Mouse (Mus musculus) heart, embryonic 13.5 days (tissue): ENCODE measurements at regions not wholly inside any gene's neighbourhood (a gene's known extent, or its start where the extent isn't known, plus 50 kb on each side); places are given as distances from the start of the nearest gene placed in this dataset.
"Not testable (repeated sequence)": the region's sequence is repeated elsewhere in the genome, so short reads cannot be mapped to it uniquely, and the experiment has no call there.

Experiments used
- ATAC-seq: fragments of 200-750 bp; cut with Nextera tagmentation; 2 replicates; pipeline ENCODE4 v1.8.0; 2017; ENCODE audit warnings: moderate TSS enrichment; ENCODE audit not compliant: insufficient number of reproducible peaks, low FRiP score, low TSS enrichment; ENCODE audit errors: extremely low read depth
- H3K27ac ChIP-seq: fragments of 300-500 bp; sonication (generic); replicated peaks from 2 replicates; pipeline ENCODE4 v1.5.1; 2015; ENCODE audit warnings: moderate library complexity, mild to moderate bottlenecking, inconsistent platforms
- H3K27me3 ChIP-seq: fragments of 300-500 bp; sonication (generic); replicated peaks from 2 replicates; pipeline ENCODE4 v1.6.1; 2015; ENCODE audit warnings: mild to moderate bottlenecking, inconsistent platforms
- H3K36me3 ChIP-seq: fragments of 300-500 bp; sonication (generic); 2 replicates; pipeline ENCODE4 v1.6.1; 2015; ENCODE audit warnings: mild to moderate bottlenecking, inconsistent platforms
- H3K4me1 ChIP-seq: fragments of 300-500 bp; sonication (generic); 2 replicates; pipeline ENCODE4 v1.6.1; 2015; ENCODE audit warnings: inconsistent platforms
- H3K4me2 ChIP-seq: fragments of 300-500 bp; sonication (generic); 2 replicates; pipeline ENCODE4 v1.6.1; 2015; ENCODE audit warnings: inconsistent platforms, mild to moderate bottlenecking, moderate library complexity
- H3K4me3 ChIP-seq: fragments of 300-500 bp; sonication (generic); 2 replicates; pipeline ENCODE4 v1.5.1; 2015; ENCODE audit warnings: moderate library complexity, mild to moderate bottlenecking, inconsistent platforms
- H3K9ac ChIP-seq: fragments of 300-500 bp; sonication (generic); 2 replicates; pipeline ENCODE4 v1.6.1; 2015; ENCODE audit warnings: inconsistent platforms, mild to moderate bottlenecking, moderate library complexity
- H3K9me3 ChIP-seq: fragments of 300-500 bp; sonication (generic); 2 replicates; pipeline ENCODE4 v1.6.1; 2016; ENCODE audit warnings: inconsistent platforms
- WGBS: fragments of 180-500 bp; shearing (Covaris S2); methylation state at CpG from one replicate; pipeline ENCODE4 v1.1.7; 2015; ENCODE audit warnings: mixed read lengths; 5-methylcytosine and 5-hydroxymethylcytosine counted together

DNA sequence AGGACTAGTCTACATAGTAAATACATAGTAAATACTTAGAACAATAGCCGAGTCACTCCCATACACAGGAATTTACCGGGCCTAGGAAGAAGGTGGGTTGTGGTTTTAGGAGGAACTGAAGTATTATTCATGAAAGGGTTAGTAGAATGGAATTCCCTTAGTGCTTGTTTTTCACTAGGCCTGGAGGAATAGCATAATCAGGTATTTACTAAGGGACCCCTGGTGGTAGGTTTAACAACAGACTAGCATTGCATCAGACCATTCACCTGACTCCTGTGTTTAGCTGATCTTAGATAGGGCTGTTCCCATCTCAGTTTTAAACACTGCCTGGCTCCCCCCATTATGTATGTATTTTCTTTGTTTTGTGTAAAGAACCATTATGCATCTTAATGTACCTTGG is 339.0 kb downstream of the Dync2h1 start:
- not testable (repeated sequence) for H3K4me1 ChIP-seq, H3K36me3 ChIP-seq, H3K9me3 ChIP-seq, H3K27me3 ChIP-seq, H3K4me2 ChIP-seq, H3K4me3 ChIP-seq, H3K9ac ChIP-seq, ATAC-seq, H3K27ac ChIP-seq
- WGBS = 82% methylated on average over 2 of the region's 2 CpGs

DNA sequence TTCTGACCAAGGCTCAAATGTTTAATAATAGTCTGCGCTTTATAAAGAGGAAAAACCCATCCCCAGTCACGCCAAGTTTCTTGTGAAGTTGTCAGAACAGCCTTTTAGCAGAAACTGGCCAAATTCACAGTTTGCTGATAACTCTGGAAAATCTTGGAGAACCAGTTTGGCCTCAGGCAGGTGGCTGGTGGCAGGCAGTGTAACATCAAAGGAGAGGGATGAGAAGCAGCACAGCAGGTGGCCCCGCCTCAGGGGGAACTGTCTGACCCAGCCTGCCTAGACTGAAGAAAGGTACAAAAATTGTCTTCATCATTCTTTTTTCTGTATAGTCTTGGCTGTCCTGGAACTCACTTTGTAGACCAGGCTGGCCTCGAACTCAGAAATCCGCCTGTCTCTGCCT is 349.3 kb downstream of the Dync2h1 start:
- ATAC-seq, H3K4me2 ChIP-seq, H3K9ac ChIP-seq, H3K9me3 ChIP-seq, H3K27ac ChIP-seq, H3K27me3 ChIP-seq, H3K4me1 ChIP-seq, H3K4me3 ChIP-seq, H3K36me3 ChIP-seq: not testable (repeated sequence)
- WGBS = 65% methylated on average over 5 of the region's 5 CpGs

DNA sequence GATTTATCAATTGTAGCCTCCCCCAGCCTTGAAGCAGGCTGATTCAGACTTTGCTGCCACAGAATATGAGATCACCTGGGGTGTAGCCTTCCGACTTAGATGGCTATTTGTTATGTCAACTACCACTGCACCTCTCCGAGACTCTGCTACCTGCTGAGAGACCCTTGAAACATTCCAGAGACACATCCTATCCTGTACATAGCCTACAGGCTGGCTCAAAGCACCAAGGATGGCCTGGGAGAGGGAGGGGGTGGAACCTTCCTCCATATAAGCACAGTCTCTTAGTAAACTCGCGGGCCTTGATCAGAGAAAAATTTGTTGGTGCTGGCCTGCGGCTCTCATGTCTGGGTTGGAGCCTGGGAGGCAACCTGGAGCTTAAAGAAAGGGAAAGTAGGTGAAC is 349.8 kb downstream of the Dync2h1 start:
- H3K9ac ChIP-seq = no peak overlapping the region
- H3K4me2 ChIP-seq = no peak overlapping the region
- no peaks in the 10 kb centered on the region for H3K9me3 ChIP-seq
- WGBS = 58% methylated on average over 5 of the region's 5 CpGs
- H3K4me3 ChIP-seq = no peak overlapping the region
- no peaks in the 10 kb centered on the region for H3K27me3 ChIP-seq
- H3K36me3 ChIP-seq = no peaks in the 10 kb centered on the region
- no peaks in the 10 kb centered on the region for H3K4me1 ChIP-seq
- H3K27ac ChIP-seq = no peak overlapping the region
- no peak for ATAC-seq

DNA sequence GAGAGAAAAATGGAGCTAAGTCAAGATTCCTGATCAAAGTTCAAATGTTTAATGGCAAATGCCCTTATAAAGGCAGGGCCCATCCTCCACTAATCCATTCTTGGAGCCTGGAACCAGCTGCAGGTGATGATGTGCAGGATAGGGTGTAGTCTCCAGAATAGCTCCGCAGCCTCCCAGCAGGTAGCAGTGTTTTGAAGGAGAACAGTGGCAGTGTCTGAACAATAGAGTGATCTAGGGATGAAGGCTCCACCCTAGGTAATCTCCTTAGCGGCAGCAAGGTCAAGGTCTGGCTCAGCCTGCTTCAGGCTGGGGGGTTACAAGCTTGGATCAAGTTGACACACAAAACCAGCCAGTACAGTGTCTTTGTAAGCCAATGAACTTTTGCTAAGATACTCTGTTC is 351.4 kb downstream of the Dync2h1 start:
- H3K27me3 ChIP-seq = no peaks in the 10 kb centered on the region
- no peaks in the 10 kb centered on the region for H3K9me3 ChIP-seq
- no peak overlapping the region for H3K27ac ChIP-seq
- no peaks in the 10 kb centered on the region for H3K36me3 ChIP-seq
- no peak overlapping the region for H3K9ac ChIP-seq
- no peak for ATAC-seq
- H3K4me1 ChIP-seq = no peaks in the 10 kb centered on the region
- WGBS = 52% methylated on average over 2 of the region's 2 CpGs
- no peak overlapping the region for H3K4me2 ChIP-seq
- no peak overlapping the region for H3K4me3 ChIP-seq

DNA sequence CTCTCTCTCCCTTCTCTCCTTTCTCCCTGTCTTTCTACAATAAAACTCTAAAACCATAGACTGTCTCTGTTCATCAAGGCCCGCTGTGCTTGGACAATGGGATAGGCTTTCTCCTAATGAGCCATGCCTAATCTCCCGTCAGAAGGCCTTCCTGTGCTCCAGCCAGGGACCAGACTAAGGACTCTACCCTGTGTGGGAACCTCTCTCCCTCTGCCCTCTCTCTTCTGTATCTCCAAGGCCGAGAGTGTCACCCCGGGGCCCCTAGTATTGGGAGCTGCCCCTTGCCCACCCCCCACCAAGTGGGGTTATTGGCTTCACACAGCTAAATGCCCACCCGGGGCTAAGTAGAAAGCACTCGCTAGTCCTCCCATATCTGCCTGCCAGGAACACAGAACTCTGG is 352.6 kb downstream of the Dync2h1 start:
- H3K4me3 ChIP-seq, H3K9ac ChIP-seq, H3K27ac ChIP-seq, ATAC-seq, H3K27me3 ChIP-seq, H3K36me3 ChIP-seq, H3K9me3 ChIP-seq, H3K4me1 ChIP-seq, H3K4me2 ChIP-seq: not testable (repeated sequence)
- WGBS = 76% methylated on average over 6 of the region's 6 CpGs

DNA sequence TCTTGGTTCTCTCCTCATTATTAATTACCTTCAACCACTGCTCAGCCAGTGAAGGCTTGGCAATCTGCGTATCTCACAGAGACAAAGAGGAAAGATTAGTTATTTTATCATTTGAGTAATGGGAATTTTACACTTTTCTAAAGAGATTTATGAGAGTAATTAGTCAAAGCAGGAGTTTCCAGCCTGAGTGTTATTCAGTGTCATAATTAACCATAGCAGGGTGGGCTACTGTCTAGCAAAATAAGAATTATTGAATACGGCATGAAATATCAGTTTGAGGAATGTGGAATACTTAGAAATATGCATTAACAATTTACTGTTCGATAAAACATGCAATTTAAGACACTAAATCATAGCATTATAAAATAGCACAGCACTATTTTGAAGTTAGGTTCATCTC is 357.7 kb downstream of the Dync2h1 start:
- H3K27me3 ChIP-seq = no peaks in the 10 kb centered on the region

DNA sequence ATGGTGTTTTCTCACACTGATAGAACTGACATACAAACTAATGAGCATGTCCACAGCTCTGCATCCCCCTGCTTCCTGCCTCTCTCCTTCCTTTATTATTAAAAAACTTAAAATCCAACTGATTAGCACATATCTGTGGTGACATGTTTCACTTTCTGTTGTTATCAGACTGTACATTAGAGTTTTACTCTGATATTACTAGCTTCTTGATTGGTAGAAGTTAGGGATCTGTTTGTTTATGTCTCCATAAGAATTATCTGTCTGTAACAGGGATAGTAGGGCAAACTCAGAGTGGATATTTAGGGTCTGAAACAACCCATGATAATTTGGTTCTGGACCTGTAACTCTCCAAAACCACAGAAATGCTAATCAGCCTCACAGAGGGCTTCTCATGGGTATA is 358.6 kb downstream of the Dync2h1 start:
- no peaks in the 10 kb centered on the region for H3K27me3 ChIP-seq
- no peak overlapping the region for H3K4me2 ChIP-seq
- ATAC-seq = no peak
- H3K36me3 ChIP-seq = no peaks in the 10 kb centered on the region
- no peak overlapping the region for H3K27ac ChIP-seq
- no peaks in the 10 kb centered on the region for H3K9me3 ChIP-seq
- no peaks in the 10 kb centered on the region for H3K4me1 ChIP-seq
- no peak overlapping the region for H3K4me3 ChIP-seq
- H3K9ac ChIP-seq = no peak overlapping the region

More for the DNA sequence above, 357.7 kb downstream of the Dync2h1 start:
- H3K4me3 ChIP-seq = no peak overlapping the region
- no peaks in the 10 kb centered on the region for H3K4me1 ChIP-seq
- ATAC-seq = no peak
- no peaks in the 10 kb centered on the region for H3K9me3 ChIP-seq
- H3K4me2 ChIP-seq = no peak overlapping the region
- no peak overlapping the region for H3K9ac ChIP-seq
- H3K36me3 ChIP-seq = no peaks in the 10 kb centered on the region
- 85% methylated on average over 3 of the region's 3 CpGs for whole genome bisulfite sequencing
- H3K27ac ChIP-seq = no peak overlapping the region

DNA sequence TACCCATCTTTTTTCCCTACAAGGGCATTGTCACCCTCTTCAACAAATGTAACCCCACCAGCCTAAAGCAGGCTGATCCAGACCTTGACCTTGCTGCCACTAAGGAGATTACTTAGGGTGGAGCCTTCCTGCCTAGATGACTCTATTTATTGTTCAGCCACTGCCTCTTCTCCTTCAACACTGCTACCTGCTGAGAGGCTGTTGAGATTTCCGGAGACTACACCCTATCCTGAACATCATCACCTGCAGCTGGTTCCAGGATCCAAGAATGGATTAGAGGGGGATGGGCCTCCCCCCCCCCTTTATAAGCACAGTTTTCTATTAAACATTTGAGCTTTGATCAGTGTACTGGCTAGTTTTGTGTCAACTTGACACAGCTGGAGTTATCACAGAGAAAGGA is 360.3 kb downstream of the Dync2h1 start:
- not testable (repeated sequence) for H3K9me3 ChIP-seq, ATAC-seq, H3K27me3 ChIP-seq, H3K9ac ChIP-seq, H3K27ac ChIP-seq, H3K4me1 ChIP-seq, H3K4me2 ChIP-seq, H3K36me3 ChIP-seq, H3K4me3 ChIP-seq
- WGBS = 56% methylated on average over 1 of the region's 1 CpGs

DNA sequence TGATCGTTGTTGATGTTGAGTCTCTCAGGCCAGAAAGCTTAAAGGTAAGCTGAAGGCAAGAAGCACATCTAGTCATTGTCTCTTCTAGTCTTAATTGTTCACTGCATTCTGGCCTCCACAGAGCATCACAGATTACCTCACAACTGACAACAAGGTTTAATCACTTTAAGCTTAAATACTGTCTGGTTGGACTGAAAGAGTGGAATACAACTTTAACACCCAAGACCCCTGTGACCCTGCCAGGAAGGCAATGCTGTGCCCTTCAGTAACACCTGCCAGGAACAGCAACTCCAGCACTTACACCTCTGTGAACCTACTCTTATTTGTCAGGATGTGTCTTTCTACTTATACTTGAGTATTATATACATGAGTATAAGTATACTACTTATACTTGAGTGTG is 360.7 kb downstream of the Dync2h1 start:
- H3K27me3 ChIP-seq = no peaks in the 10 kb centered on the region
- no peak overlapping the region for H3K27ac ChIP-seq

DNA sequence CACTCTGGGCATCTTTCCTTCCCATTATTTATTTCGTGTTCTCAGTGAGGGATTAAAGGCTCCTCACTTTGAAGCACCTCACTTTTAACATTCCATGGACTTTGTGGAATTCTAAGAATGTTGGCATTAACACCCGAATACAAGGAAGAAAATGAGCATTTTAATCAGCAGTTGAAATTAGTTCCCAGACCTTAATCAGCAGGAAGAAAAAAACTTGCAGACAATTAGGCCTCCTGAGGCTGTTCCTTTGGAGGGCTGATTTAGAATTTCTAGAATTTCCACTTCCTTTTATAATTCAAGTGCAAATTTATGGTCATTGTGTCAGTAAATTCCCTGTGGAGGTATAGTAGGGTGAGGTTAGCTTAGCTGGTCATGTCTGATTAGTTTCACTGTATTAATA is 407.6 kb downstream of the Dync2h1 start:
- H3K27me3 ChIP-seq = no peaks in the 10 kb centered on the region
- no peaks in the 10 kb centered on the region for H3K9me3 ChIP-seq
- H3K4me3 ChIP-seq = no peak overlapping the region
- no peaks in the 10 kb centered on the region for H3K4me1 ChIP-seq
- no peak for ATAC-seq
- H3K27ac ChIP-seq = no peak overlapping the region
- H3K9ac ChIP-seq = no peak overlapping the region
- no peak overlapping the region for H3K4me2 ChIP-seq
- 33% methylated on average over 2 of the region's 2 CpGs for WGBS
- H3K36me3 ChIP-seq = no peaks in the 10 kb centered on the region

More for the DNA sequence above, 360.7 kb downstream of the Dync2h1 start:
- H3K9me3 ChIP-seq = no peaks in the 10 kb centered on the region
- WGBS = 65% methylated on average over 1 of the region's 1 CpGs
- no peaks in the 10 kb centered on the region for H3K4me1 ChIP-seq
- no peak for ATAC-seq
- H3K4me3 ChIP-seq = no peak overlapping the region
- no peaks in the 10 kb centered on the region for H3K36me3 ChIP-seq
- no peak overlapping the region for H3K9ac ChIP-seq
- H3K4me2 ChIP-seq = no peak overlapping the region

DNA sequence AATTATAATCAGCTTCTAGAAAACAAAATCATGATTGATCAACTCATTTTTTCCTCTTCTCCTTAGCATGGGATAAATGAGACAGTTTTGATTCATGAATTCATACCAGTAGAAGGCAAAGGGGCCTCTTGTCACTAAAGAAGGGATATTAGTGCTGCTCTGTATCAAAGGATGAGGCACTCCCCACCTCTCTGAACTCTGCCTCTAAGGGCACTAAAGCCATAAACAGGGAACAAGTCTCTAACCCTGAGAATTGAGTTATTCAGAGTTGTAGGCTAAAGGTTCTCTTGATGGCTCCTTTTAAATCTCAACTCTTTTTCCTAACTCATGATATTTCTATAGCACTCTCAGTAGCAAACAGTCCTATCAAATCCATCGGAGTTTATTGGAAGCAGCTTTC is 442.8 kb downstream of the Dync2h1 start:
- ATAC-seq = no peak

DNA sequence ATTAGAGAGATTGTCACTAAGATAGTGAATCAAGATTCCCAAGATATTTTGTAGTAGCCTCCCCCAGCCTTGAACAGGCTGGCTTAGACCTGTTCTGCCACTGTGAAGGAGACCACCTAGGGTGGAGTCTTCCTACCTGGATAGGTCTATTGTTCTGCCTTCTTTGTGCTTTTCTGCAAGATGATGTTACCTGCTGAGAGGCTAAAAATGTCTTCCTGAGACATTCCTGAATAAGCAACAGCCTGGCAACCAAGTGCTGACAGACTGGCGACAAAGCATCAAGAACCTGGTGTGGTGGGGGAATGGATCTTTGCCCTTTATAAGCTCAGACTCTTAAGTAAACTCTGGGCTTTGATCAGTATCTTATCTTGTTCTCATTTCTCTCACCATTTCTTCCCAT is 447.8 kb downstream of the Dync2h1 start:
- Histone ChIP-seq H3K27ac (no peak overlapping the region), H3K4me1 (no peaks in the 10 kb centered on the region), H3K4me2 (no peak overlapping the region), H3K4me3 (no peak overlapping the region), H3K9ac (no peak overlapping the region), H3K27me3 (no peaks in the 10 kb centered on the region), H3K36me3 (no peaks in the 10 kb centered on the region), H3K9me3 (no peaks in the 10 kb centered on the region; the same call in 1 of the 2 replicates)
- no peak for ATAC-seq
- WGBS = 71% methylated on average over 1 of the region's 1 CpGs

More for the DNA sequence above, 442.8 kb downstream of the Dync2h1 start:
- Histone ChIP-seq H3K4me3 (no peak overlapping the region), H3K9me3 (no peaks in the 10 kb centered on the region; the same call in 1 of the 2 replicates), H3K36me3 (no peaks in the 10 kb centered on the region), H3K27ac (no peak overlapping the region), H3K4me1 (no peaks in the 10 kb centered on the region), H3K4me2 (no peak overlapping the region), H3K9ac (no peak overlapping the region), H3K27me3 (no peaks in the 10 kb centered on the region)
- WGBS = 76% methylated on average over 1 of the region's 1 CpGs

DNA sequence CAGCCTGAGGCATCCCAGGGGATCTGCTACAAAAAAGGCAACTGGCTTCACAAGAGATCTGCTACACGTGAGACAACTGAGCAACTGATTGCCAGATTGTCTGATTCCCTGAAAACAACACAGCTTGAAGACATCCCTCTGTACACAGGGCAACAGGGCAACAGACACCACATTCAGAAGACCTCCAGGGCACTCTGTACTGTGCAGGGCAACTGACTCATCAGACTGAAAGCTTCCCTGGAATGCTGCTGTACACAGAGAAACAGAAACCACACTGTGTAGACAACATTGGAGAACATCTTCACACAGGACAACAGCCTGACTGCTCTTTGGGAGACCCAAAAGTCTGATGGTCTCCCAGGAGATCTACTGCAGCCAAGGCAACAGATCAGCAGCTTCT is 456.8 kb upstream of the Ddi1 start:
- Histone ChIP-seq H3K9ac (no peak overlapping the region), H3K27me3 (no peaks in the 10 kb centered on the region), H3K36me3 (no peaks in the 10 kb centered on the region), H3K4me2 (no peak overlapping the region), H3K9me3 (no peaks in the 10 kb centered on the region), H3K4me1 (no peaks in the 10 kb centered on the region), H3K27ac (no peak overlapping the region), H3K4me3 (no peak overlapping the region)
- ATAC-seq = no peak
- WGBS = 50% methylated on average over 1 of the region's 1 CpGs
